Mouse (Mus musculus) right cerebral cortex, postnatal 10 days (tissue): ENCODE data around the gene Trim17.
"Not testable (repeated sequence)": the region's sequence is repeated elsewhere in the genome, so short reads cannot be mapped to it uniquely, and the experiment has no call there.

Source experiments
- DNase-seq, 2 experiments: peaks; one replicate each; pipeline ENCODE4 v3.0.0; 2021; ENCODE audit warnings: low spot score in 2 of 2

Gene Trim17

GRCm38 (mm10) chr11:58947798-58948528, 6.5 kb upstream of the Trim17 start:
- peak; percentile 82 to 84 for DNase-seq

- DNase-seq: peak; percentile 85 to 91
Measured at GRCm38 (mm10) chr11:58948542-58949479, 5.7 kb upstream of the Trim17 start, which contains the start of gene Hist3h2ba. TSS of gene Hist3h2ba (plus strand) at chr11:58948920.

- peak; percentile 83 to 89 for DNase-seq
Measured at GRCm38 (mm10) chr11:58949480-58950431, 4.7 kb upstream of the Trim17 start.

GRCm38 (mm10) chr11:58951210-58951609, 3.3 kb upstream of the Trim17 start:
- no peak for DNase-seq

GRCm38 (mm10) chr11:58953351-58954169, 925 bp upstream of the Trim17 start:
- peak in 1 of 2 experiments; percentile 48 for DNase-seq

GRCm38 (mm10) chr11:58954170-58954419, 390 bp upstream of the Trim17 start:
- DNase-seq: not testable (repeated sequence)

- peak in 1 of 2 experiments; percentile 38 for DNase-seq
Measured at GRCm38 (mm10) chr11:58955143-58955867, 820 bp downstream of the Trim17 start.

GRCm38 (mm10) chr11:58955868-58956257, 1.4 kb downstream of the Trim17 start:
- no peak for DNase-seq

GRCm38 (mm10) chr11:58957226-58957914, 2.9 kb downstream of the Trim17 start:
- peak in 1 of 2 experiments; percentile 51 for DNase-seq

GRCm38 (mm10) chr11:58958536-58958935, 4.1 kb downstream of the Trim17 start:
- DNase-seq: no peak

- no peak for DNase-seq
Measured at GRCm38 (mm10) chr11:58959186-58959825, 4.8 kb downstream of the Trim17 start.

GRCm38 (mm10) chr11:58959921-58960465, 5.5 kb downstream of the Trim17 start:
- DNase-seq: peak; percentile 87 to 91

- no peak for DNase-seq
Measured at GRCm38 (mm10) chr11:58961364-58962177, 7.1 kb downstream of the Trim17 start.

GRCm38 (mm10) chr11:58963543-58963942, 9.1 kb downstream of the Trim17 start:
- no peak for DNase-seq

- DNase-seq: no peak
Measured at GRCm38 (mm10) chr11:58964216-58964615, 9.7 kb downstream of the Trim17 start.

GRCm38 (mm10) chr11:58965001-58965760, 10.7 kb downstream of the Trim17 start:
- no peak for DNase-seq

GRCm38 (mm10) chr11:58967346-58967745, 12.9 kb downstream of the Trim17 start:
- peak in 1 of 2 experiments; percentile 48 for DNase-seq
